Mouse (Mus musculus) brain, adult 10 weeks (tissue): ENCODE measurements around the gene Ahcy. TPM values are rescaled to one million over a fixed set of nuclear protein-coding genes. Genes with fewer than 3 reads are reported as not detected.

Source experiments
- polyA plus RNA-seq: library from polyadenylated mRNA; stranded (reverse); fragments of 350-450 nt; fragmentation: Illumina TruSeq; extraction: RNeasy Lipid Tissue Mini Kit (QIAGEN cat#74804); gene quantifications from one replicate; pipeline ENCODE4 v1.2.3, GENCODE M21; 2015; ENCODE audit warnings: low read depth, low replicate concordance

Gene Ahcy
- 34.0 TPM for polyA plus RNA-seq

GRCm38 (mm10) chr2:155073978-155074765 is at the start of gene Ahcy:
Gene Ahcy, minus strand, starts transcription at chr2:155074497.

GRCm38 (mm10) chr2:155018251-155018755 is 56.0 kb downstream of the Ahcy start, which contains the start of gene Gm14226:
Gene Gm14226, plus strand, starts transcription at chr2:155018266.

Other genes starting within 250 kb of the Ahcy start
- gene Eif2s2, start 181.6 kb downstream of the Ahcy start, polyA plus RNA-seq, result 89.9 TPM
- not detected for gene Gm14226, start 56.2 kb downstream of the Ahcy start, polyA plus RNA-seq
- gene Itch, start 59.0 kb upstream of the Ahcy start, polyA plus RNA-seq, result 40.2 TPM
- gene Dynlrb1, start 162.0 kb upstream of the Ahcy start, polyA plus RNA-seq, result 477 TPM
- gene Map1lc3a, start 201.8 kb upstream of the Ahcy start, polyA plus RNA-seq, result 451 TPM